Mouse (Mus musculus) small intestine, adult 2 months (tissue): ENCODE results near the gene Tbrg1. TPM values are rescaled to one million over a fixed set of nuclear protein-coding genes. Genes with fewer than 3 reads are reported as not detected.

Source experiments
- H3K27ac ChIP-seq: fragments of 200-500 bp; 2 replicates; pipeline ENCODE4 v1.5.1; 2012; ENCODE audit warnings: low read depth, low read length, control low read depth, inconsistent platforms; ENCODE audit not compliant: insufficient read depth
- H3K27me3 ChIP-seq: fragments of 200-500 bp; 2 replicates; pipeline ENCODE4 v1.6.1; 2012; ENCODE audit warnings: mild to moderate bottlenecking, moderate library complexity, low read length, inconsistent platforms; ENCODE audit not compliant: control insufficient read depth, insufficient read depth
- H3K36me3 ChIP-seq: fragments of 200-500 bp; 2 replicates; pipeline ENCODE4 v1.6.1; 2012; ENCODE audit warnings: mild to moderate bottlenecking, low read length, control low read depth, inconsistent platforms; ENCODE audit not compliant: control insufficient read depth, insufficient read depth
- H3K4me1 ChIP-seq: fragments of 200-500 bp; 2 replicates; pipeline ENCODE4 v1.6.1; 2012; ENCODE audit warnings: low read length, inconsistent platforms, mixed read lengths; ENCODE audit not compliant: control insufficient read depth, insufficient read depth, insufficient read length
- H3K4me3 ChIP-seq: fragments of 200-500 bp; 2 replicates; pipeline ENCODE4 v1.5.1; 2012; ENCODE audit warnings: low read depth, mild to moderate bottlenecking, control low read depth, inconsistent platforms, low read length, moderate library complexity
- CTCF ChIP-seq: fragments of 200-500 bp; IDR thresholded peaks from 2 replicates; pipeline ENCODE4 v1.5.1; 2012; ENCODE audit warnings: low read depth, mild to moderate bottlenecking, control low read depth, inconsistent platforms, low read length, moderate library complexity, mixed read lengths; ENCODE audit not compliant: insufficient replicate concordance, insufficient read length; ENCODE audit errors: extremely low read depth
- POLR2A ChIP-seq: fragments of 200-500 bp; IDR thresholded peaks from 2 replicates; pipeline ENCODE4 v1.6.1; 2012; ENCODE audit warnings: low read depth, mild to moderate bottlenecking, control low read depth, inconsistent platforms, low read length, moderate library complexity
- WGBS: fragments of 180-500 bp; shearing (Covaris S2); methylation state at CpG from one replicate; pipeline ENCODE4 v1.1.7; 2018; 5-methylcytosine and 5-hydroxymethylcytosine counted together
- polyA plus RNA-seq: library from polyadenylated mRNA; depleted of rRNA; stranded (reverse); fragments of >200 nt; gene quantifications from 2 replicates; pipeline ENCODE4 v1.2.3, GENCODE M21; 2012

Gene Tbrg1
- polyA plus RNA-seq, 1 experiment, result 45.1 TPM

GRCm38 (mm10) chr9:37669678-37670077, 12.6 kb upstream of the Tbrg1 start:
- no peaks in the 10 kb centered on the region for H3K36me3 ChIP-seq
- H3K27me3 ChIP-seq, result no peaks in the 10 kb centered on the region
- no peak overlapping the region for H3K27ac ChIP-seq
- 50% methylated on average over 4 of the region's 4 CpGs for WGBS
- no peak overlapping the region for H3K4me3 ChIP-seq
- no peaks in the 10 kb centered on the region for H3K4me1 ChIP-seq
- TF ChIP-seq CTCF, result no peak
- TF ChIP-seq POLR2A, result no peak

- no peak within 1 kb of the TSS for H3K27ac ChIP-seq
- 51% methylated on average over 6 of the region's 6 CpGs for whole genome bisulfite sequencing
- H3K27me3 ChIP-seq, result no peaks in the 10 kb centered on the region
- TF ChIP-seq CTCF (no peak), POLR2A (no peak)
- no peak within 1 kb of the TSS for H3K4me3 ChIP-seq
- no peaks in the 10 kb centered on the region for H3K4me1 ChIP-seq
- no peaks in the 10 kb centered on the region for H3K36me3 ChIP-seq
Measured at GRCm38 (mm10) chr9:37669115-37669514, 12.0 kb upstream of the Tbrg1 start, which contains the start of gene Panx3. Gene Panx3, minus strand, starts transcription at chr9:37669235.

GRCm38 (mm10) chr9:37666045-37666444, 8.9 kb upstream of the Tbrg1 start:
- TF ChIP-seq CTCF, result no peak
- no peak overlapping the region for H3K4me3 ChIP-seq
- no peaks in the 10 kb centered on the region for H3K4me1 ChIP-seq
- H3K36me3 ChIP-seq, result no peaks in the 10 kb centered on the region
- WGBS, result 56% methylated on average over 7 of the region's 7 CpGs
- no peak overlapping the region for H3K27ac ChIP-seq
- H3K27me3 ChIP-seq, result no peaks in the 10 kb centered on the region

GRCm38 (mm10) chr9:37664604-37665003, 7.5 kb upstream of the Tbrg1 start:
- Histone ChIP-seq H3K4me3 (no peak overlapping the region), H3K36me3 (no peaks in the 10 kb centered on the region), H3K4me1 (no peaks in the 10 kb centered on the region), H3K27me3 (no peaks in the 10 kb centered on the region), H3K27ac (no peak overlapping the region)
- TF ChIP-seq POLR2A (no peak), CTCF (no peak)
- 51% methylated on average over 2 of the region's 2 CpGs for whole genome bisulfite sequencing

GRCm38 (mm10) chr9:37663210-37663609, 6.1 kb upstream of the Tbrg1 start:
- no peak overlapping the region for H3K27ac ChIP-seq
- no peak for TF ChIP-seq CTCF
- no peak for TF ChIP-seq POLR2A
- 29% methylated on average over 1 of the region's 1 CpGs for WGBS
- no peaks in the 10 kb centered on the region for H3K36me3 ChIP-seq
- H3K4me1 ChIP-seq, result no peaks in the 10 kb centered on the region
- H3K4me3 ChIP-seq, result no peak overlapping the region
- no peaks in the 10 kb centered on the region for H3K27me3 ChIP-seq

GRCm38 (mm10) chr9:37659413-37659812, 2.3 kb upstream of the Tbrg1 start:
- no peak overlapping the region for H3K4me3 ChIP-seq
- no peaks in the 10 kb centered on the region for H3K27me3 ChIP-seq
- H3K4me1 ChIP-seq, result no peaks in the 10 kb centered on the region
- WGBS, result 85% methylated on average over 6 of the region's 6 CpGs
- no peak overlapping the region for H3K27ac ChIP-seq
- H3K36me3 ChIP-seq, result peaks cover 2% of the 10 kb centered on the region; the same call in 1 of the 2 replicates
- TF ChIP-seq CTCF, result no peak
- no peak for TF ChIP-seq POLR2A

- TF ChIP-seq CTCF, result no peak
- no peak for TF ChIP-seq POLR2A
- H3K27ac ChIP-seq, result peak overlapping the region; percentile 97
- peak overlapping the region; percentile 93 for H3K4me3 ChIP-seq
- under 1% methylated on average over 10 of the region's 10 CpGs for WGBS
- no peaks in the 10 kb centered on the region for H3K4me1 ChIP-seq
- no peaks in the 10 kb centered on the region for H3K27me3 ChIP-seq
- peaks cover 26% of the 10 kb centered on the region for H3K36me3 ChIP-seq
Measured at GRCm38 (mm10) chr9:37656439-37656881, 652 bp downstream of the Tbrg1 start.
